1 mouse cellular context compared by ENCODE assay signal in genomic region chr11:61643184-61643961, GRCm38 (mm10).
TF ChIP-seq lines count a peak whose summit lies in the region.

No protein-coding gene starts in this region.

TF ChIP-seq in CH12.LX, 34 proteins besides CTCF, POLR2A, EP300 and RAD21 (continued from another document):
- TF ChIP-seq KAT2A (IDR thresholded peaks at IDR 0.05; ENCODE audit: insufficient replicate concordance, low read length) (no peak), CHD1 (IDR thresholded peaks at IDR 0.05; ENCODE audit: low read depth, low read length) (peak; percentile 94; the same call in 1 of the 2 replicates), ETS1 (conservative IDR thresholded peaks at IDR 0.05; ENCODE audit: low read depth, low read length) (0 out of 2 replicates have a peak, but pooled peaks have one; percentile 29), RCOR1 (conservative IDR thresholded peaks at IDR 0.05; ENCODE audit: low read depth, low read length) (0 out of 2 replicates have a peak, but pooled peaks have one; percentile 41), GABPA (IDR thresholded peaks at IDR 0.05; ENCODE audit: insufficient replicate concordance, low read depth, low read length) (no peak), POLR2AphosphoS2 (IDR thresholded peaks at IDR 0.05; ENCODE audit: low read depth, low read length) (no peak), BHLHE40 (IDR thresholded peaks at IDR 0.05; ENCODE audit: low read depth, low read length) (peak; percentile 17; the same call in 1 of the 2 replicates), E2F4 (IDR thresholded peaks at IDR 0.05; ENCODE audit: insufficient replicate concordance, low read depth, low read length) (no peak), MYC (IDR thresholded peaks at IDR 0.05; ENCODE audit: low read depth, low read length) (0 out of 2 replicates have a peak, but pooled peaks have one; percentile 45), MAFK (IDR thresholded peaks at IDR 0.05; ENCODE audit: insufficient replicate concordance, low read length) (no peak; the same call in 1 of the 2 replicates), SIN3A (IDR thresholded peaks at IDR 0.05; ENCODE audit: low read length) (0 out of 2 replicates have a peak, but pooled peaks have one; percentile 45), MAZ (IDR thresholded peaks at IDR 0.05; ENCODE audit: low read depth, low read length) (no peak), ELF1 (IDR thresholded peaks at IDR 0.05; ENCODE audit: low read depth, low read length) (no peak), ZNF384 (IDR thresholded peaks at IDR 0.05; ENCODE audit: low read depth, low read length) (no peak), ZMIZ1 (IDR thresholded peaks at IDR 0.05; ENCODE audit: low read depth, low read length) (no peak), MXI1 (IDR thresholded peaks at IDR 0.05; ENCODE audit: low read depth, low read length) (peak; percentile 66; the same call in 1 of the 2 replicates), ZC3H11A (IDR thresholded peaks at IDR 0.05; ENCODE audit: low read depth, low read length) (no peak), NELFE (IDR thresholded peaks at IDR 0.05; ENCODE audit: low read depth, low read length) (0 out of 2 replicates have a peak, but pooled peaks have one; percentile 14), ZKSCAN1 (IDR thresholded peaks at IDR 0.05; ENCODE audit: borderline replicate concordance, low read depth, low read length) (no peak), PAX5 (IDR thresholded peaks at IDR 0.05; ENCODE audit: low read length) (no peak), NRF1 (IDR thresholded peaks at IDR 0.05; ENCODE audit: low read depth, low read length) (no peak), CHD2 (IDR thresholded peaks at IDR 0.05; ENCODE audit: low read length) (0 out of 2 replicates have a peak, but pooled peaks have one; percentile 20), HCFC1 (IDR thresholded peaks at IDR 0.05; ENCODE audit: low read depth, low read length) (no peak), TCF12 (IDR thresholded peaks at IDR 0.05; ENCODE audit: low read depth, low read length) (peak; percentile 21; the same call in 1 of the 2 replicates), IRF4 (IDR thresholded peaks at IDR 0.05; ENCODE audit: low read depth, low read length) (0 out of 2 replicates have a peak, but pooled peaks have one; percentile 17), SMC3 (IDR thresholded peaks at IDR 0.05; ENCODE audit: low read depth, low read length) (no peak)
